Mouse (Mus musculus) adrenal gland, adult 2 months (tissue): Measurements from ENCODE around the gene Txndc9. TPM values are rescaled to one million over a fixed set of nuclear protein-coding genes. Genes with fewer than 3 reads are reported as not detected.

ENCODE experiments used
- DNase-seq: peaks from one replicate; pipeline ENCODE4 v3.0.0; 2021
- polyA plus RNA-seq: library from polyadenylated mRNA; depleted of rRNA; stranded (reverse); fragments of >200 nt; gene quantifications from 2 replicates; pipeline ENCODE4 v1.2.3, GENCODE M21; 2012; rRNA removed
- total RNA-seq, 2 experiments: library from RNA; stranded (reverse); gene quantifications; 2 replicates each; pipeline ENCODE4 v1.2.3; 2021

The Txndc9 gene
- total and polyA plus RNA-seq, 3 experiments = 2.8 to 84.1 (median 67.1) TPM

DNA sequence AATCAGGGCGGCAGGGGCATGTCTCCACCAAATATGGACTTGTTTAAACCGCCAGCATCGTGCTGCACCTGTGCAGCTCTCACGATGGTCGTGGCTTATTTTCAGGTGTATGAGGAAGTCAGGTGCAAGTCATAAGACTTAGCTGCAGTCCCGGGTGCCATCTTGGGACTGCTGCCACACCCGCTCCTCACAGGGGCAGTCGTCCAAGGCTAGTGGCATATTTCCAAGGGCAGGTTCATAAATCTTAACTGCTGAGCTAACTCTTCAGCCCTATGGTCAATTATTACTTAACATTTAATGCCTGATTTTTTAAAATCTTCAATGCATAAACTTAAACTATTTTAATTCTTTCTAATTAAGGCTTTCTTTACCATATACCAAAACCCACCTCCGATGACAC lies 21.0 kb downstream of the Txndc9 start:
- DNase-seq = peak; percentile 90

DNA sequence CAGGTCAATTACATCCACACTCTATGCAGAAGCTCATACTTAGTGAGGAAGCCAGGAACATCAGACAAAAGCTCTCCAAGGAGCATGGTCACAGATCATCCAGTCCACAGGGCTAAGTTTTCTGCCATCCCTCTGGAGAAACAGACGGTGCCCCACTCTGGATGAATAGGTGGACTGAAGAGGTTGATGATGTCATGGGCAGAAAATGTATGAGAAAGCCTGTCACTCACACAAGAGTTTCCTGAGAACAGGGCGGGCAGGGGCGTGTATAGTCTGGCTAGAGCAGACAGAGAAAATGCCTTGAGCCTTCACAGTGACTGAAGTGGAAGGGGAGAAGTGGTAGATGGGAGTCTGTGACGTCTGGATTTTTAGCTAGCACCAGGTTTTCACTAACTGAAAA lies 26.2 kb downstream of the Txndc9 start:
- no peak for DNase-seq

DNA sequence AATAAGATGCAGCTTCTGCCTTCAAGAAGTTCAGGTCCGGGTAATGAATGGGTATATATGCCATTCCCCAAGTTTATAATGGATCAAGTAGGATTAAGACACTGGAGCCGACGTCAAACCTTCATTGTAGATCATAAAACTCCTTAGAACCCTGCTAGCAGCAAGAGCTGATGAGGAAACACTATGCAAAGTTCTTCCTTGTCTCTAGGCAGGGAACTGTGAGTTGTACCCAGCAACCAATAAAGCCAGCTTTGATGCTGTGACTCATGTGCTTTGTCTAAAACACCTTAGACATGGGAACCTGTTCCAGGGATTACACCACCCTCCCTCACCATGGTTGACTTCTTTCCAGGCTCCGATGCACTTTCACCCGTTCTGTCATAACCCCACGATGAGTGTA lies 28.9 kb downstream of the Txndc9 start:
- no peak for DNase-seq

DNA sequence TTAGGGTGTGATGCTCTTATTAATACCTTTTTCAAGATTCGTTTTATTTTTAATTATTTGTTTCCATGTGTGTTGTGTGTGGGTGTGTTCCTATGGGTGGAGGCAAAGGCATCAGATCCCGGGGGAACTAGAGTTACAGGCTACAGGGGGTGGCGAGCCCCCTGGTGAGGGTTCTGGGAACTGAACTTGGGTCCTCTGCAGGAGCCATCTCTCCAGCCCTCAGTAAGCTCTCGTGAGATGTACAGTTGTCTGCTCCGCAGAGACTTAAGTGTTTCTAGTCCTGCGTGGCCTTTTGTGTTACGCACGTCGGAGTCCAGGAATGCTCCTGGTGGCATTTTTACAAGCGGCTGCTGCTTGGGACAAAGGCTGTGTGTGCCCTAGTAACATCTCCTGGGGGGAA lies 32.1 kb downstream of the Txndc9 start:
- DNase-seq = no peak

DNA sequence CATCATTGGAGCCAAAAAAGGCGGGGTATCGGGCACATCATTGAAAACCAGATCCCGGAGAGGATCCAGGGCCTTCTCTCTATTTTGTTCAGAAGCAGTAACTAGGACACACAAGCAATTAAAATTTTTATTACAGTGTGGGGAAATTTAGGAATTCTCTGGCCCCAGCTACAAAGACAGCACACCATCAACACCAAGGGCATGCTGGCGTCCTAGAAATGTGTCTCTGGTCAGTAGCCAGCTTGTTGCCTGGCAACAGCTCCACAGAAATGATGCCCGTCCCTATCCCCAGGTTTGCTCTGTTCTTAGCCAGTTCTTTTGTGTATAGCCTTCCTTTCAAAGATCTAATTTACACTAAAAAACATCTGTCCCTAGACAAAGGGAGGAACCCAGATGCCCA lies 38.2 kb downstream of the Txndc9 start:
- peak; percentile 47 for DNase-seq

DNA sequence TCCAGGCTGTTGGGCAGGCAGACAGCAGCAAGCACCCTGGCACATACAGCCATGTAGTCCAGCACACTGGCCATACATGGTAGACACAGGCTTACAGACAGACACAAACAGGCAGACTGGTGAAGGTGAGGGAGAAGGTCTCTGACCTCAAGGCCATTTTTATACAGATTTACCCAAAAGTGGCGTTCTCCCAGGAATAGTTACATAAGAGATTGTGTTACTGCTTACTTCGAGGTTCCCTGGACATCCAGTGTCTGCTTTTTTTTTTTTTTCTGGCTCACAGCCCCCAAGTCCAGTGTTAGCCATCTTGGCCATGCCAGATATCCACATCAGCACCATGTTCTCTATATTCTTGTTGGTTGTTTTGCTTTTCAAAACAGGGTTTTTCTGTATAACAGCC lies 39.2 kb downstream of the Txndc9 start:
- no peak for DNase-seq

DNA sequence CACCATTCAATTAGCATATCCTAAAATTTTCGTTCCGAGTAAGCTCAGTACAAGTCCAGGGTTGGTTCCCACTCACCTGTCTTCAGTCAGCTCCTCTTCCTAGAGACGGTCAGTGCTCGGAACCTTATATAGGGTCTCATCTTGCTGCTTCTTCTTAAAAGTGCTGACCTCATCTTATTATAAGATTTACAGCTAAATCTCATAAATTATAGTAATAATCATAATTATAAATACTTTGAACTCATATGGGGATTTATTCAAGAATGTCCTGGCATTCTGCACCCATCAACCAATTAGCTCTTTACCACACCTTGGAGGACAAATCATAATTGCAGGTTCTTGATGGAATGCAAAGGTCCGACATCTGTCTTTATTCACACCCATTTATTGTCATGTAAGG lies 40.0 kb downstream of the Txndc9 start, which contains the start of gene Lyg1:
TSS of gene Lyg1 (minus strand) at position 101 of the 400 bp plus-strand sequence.
- no peak for DNase-seq

DNA sequence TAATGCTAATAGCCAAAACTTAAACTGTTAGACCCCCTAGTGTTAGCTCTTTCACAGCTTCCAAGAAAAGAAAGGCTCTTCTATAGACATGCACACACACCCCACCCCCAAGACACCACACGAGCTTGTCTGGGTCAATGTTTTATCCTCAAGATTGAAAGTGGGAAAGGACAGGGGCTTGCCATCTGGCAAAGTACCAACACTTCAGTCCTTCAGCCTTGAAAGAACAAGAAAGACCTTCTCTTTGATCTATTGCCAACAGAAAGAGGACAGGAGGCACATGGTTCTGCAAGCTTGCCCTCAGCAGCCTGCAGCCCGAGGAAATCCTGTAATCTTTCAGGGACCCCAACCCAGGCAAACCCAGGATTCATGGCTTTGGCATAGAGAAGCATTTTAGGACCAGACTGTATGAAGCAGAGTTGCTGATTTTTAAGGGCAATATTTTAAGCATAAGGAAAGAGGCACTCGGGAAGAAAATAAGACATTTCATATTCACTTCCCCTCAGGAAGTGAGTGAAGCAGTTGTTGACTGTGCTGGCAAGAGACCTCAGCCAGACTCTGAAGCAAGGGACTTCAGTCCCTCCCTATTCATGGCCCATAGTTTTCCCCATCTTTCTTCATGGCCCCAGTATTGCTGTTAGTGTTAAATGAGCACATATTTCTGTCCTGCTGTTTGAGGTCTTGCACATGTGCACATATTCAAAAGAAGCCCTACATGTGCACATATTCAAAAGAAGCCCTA lies 40.8 kb downstream of the Txndc9 start:
- peak; percentile 72 for DNase-seq

DNA sequence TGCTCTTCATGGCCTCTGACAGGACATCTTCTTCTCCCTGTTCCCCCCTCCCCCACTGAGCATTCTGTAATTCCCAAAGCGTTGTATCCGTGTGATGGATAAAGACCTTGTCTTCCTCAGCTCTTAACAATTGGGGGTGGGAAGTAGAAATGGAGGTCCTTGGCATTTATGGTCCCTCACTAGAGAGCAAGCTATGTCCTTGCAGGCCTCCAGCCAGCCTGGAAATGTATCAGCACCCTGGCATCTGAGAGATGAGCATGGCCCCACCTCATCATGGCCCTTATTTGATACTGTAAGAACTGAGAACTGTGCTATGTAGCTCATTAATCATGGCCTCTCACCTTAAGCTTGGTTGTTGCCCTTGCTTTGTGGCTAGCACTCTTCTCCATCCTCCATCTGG lies 42.4 kb downstream of the Txndc9 start:
- peak; percentile 64 for DNase-seq

DNA sequence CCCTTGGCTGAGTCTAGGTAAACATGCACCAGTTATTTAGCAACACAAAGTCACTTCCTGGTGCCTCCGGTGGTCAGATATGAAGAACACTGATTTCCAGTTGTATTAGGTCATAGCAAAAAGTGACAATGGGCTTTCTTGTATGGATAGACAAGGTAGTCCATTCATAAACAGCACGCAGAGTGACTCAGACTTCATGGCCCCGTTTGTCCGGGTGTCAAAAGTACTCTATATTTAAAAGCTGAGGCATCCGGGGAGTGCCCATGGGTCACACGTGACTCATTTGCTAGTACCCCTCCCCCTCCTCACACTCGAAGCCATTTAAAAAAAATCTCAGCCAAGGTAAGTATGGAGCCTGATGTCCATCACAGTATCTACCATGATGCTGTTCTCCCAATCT lies 42.9 kb downstream of the Txndc9 start:
- DNase-seq = peak; percentile 30

DNA sequence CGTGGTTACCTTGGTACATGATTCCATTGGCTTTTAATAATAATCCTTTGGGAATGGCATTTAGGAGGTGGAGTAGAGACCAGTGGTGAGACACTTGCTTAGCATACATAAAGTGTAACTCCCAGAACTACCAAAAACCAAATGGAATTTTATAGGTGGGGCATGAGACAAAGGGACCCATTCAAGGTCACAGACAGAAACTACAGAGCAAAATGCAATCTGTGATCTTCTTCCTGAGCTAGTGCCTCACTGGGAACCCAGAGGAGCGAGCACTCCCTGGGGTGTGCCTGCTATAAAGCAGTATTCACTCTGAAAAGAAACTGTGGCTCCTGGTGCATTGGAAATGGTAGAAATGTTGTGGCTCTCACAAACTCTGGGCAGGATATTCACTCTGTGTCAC lies 48.8 kb downstream of the Txndc9 start:
- no peak for DNase-seq

Other genes with a start within 250 kb of the Txndc9 start
- gene Tsga10, start 131.5 kb downstream of the Txndc9 start, total RNA-seq = 1 to 10 TPM; 5.4 to 5.8 TPM
- gene Tsga10, start 131.5 kb downstream of the Txndc9 start, polyA plus RNA-seq = 0.06 and 0.15 TPM in 2 replicates
- gene Lipt1, start 126.2 kb downstream of the Txndc9 start, total RNA-seq = 10 to 100 TPM; 13.4 to 22.6 TPM
- 1.3 TPM in 2 replicates for gene Lipt1, start 126.2 kb downstream of the Txndc9 start, polyA plus RNA-seq
- gene Mitd1, start 107.5 kb downstream of the Txndc9 start, total RNA-seq = 1 to 10 TPM; 8.4 to 9.8 TPM
- 1.1 and 2.0 TPM in 2 replicates for gene Mitd1, start 107.5 kb downstream of the Txndc9 start, polyA plus RNA-seq
- gene Mrpl30, start 107.4 kb downstream of the Txndc9 start, total RNA-seq = 100 to 1,000 TPM; 215 to 228 TPM
- gene Mrpl30, start 107.4 kb downstream of the Txndc9 start, polyA plus RNA-seq = 46.2 and 56.0 TPM in 2 replicates
- gene Lyg2, start 81.4 kb downstream of the Txndc9 start, total RNA-seq = not detected
- not detected in 2 replicates for gene Lyg2, start 81.4 kb downstream of the Txndc9 start, polyA plus RNA-seq
- gene Lyg1, start 40.1 kb downstream of the Txndc9 start, total RNA-seq = not detected
- not detected in 2 replicates for gene Lyg1, start 40.1 kb downstream of the Txndc9 start, polyA plus RNA-seq
- gene Eif5b, start 117 bp upstream of the Txndc9 start, total RNA-seq = 10 to 100 TPM; 43.0 to 48.3 TPM
- 1.1 and 1.5 TPM in 2 replicates for gene Eif5b, start 117 bp upstream of the Txndc9 start, polyA plus RNA-seq
- 10 to 100 TPM; 18.5 to 20.0 TPM for gene Rev1, start 131.9 kb upstream of the Txndc9 start, total RNA-seq
- gene Rev1, start 131.9 kb upstream of the Txndc9 start, polyA plus RNA-seq = 6.6 and 6.7 TPM in 2 replicates